Mouse (Mus musculus) heart, adult 8-10 months (tissue): ENCODE results near the gene Slfnl1. TPM values are rescaled to one million over a fixed set of nuclear protein-coding genes. Genes with fewer than 3 reads are reported as not detected.

Source experiments
- DNase-seq: peaks from one replicate; pipeline ENCODE4 v3.0.0; 2022; ENCODE audit warnings: low spot score
- total RNA-seq, 4 experiments: library from RNA; stranded (reverse); gene quantifications; 2 replicates each; pipeline ENCODE4 v1.2.4; 2022

Gene Slfnl1
- total RNA-seq, 4 experiments from 2014 or later, result 0.14 to 0.35 (median 0.16) TPM; not detected in 1

GRCm38 (mm10) chr4:120581711-120582110, 49.7 kb downstream of the Slfnl1 start:
- DNase-seq, result no peak

Other genes with a start within 250 kb of the Slfnl1 start
- 1 to 10 TPM; 2.3 to 6.3 (median 3.3) TPM for gene Foxo6, start 244.9 kb upstream of the Slfnl1 start, total RNA-seq
- gene Scmh1, start 127.0 kb upstream of the Slfnl1 start, total RNA-seq, result 10 to 100 TPM; 58.6 to 65.6 (median 61.3) TPM
- 10 to 100 TPM; 27.7 to 31.2 (median 28.0) TPM for gene Ctps, start 38.0 kb downstream of the Slfnl1 start, total RNA-seq
- gene Gm8439, start 56.5 kb downstream of the Slfnl1 start, total RNA-seq, result not detected
- 10 to 100 TPM; 26.2 to 42.1 (median 32.5) TPM for gene Cited4, start 134.3 kb downstream of the Slfnl1 start, total RNA-seq
- gene Kcnq4, start 216.4 kb downstream of the Slfnl1 start, total RNA-seq, result 1 to 10 TPM; 1.6 to 2.4 (median 2.2) TPM